Mouse (Mus musculus): ENCODE measurements around the gene Col19a1. TPM values are rescaled to one million over a fixed set of nuclear protein-coding genes. Genes with fewer than 3 reads are reported as not detected.

Gene Col19a1
- polyA plus RNA-seq (2012), result not detected in 2 replicates

GRCm38 (mm10) chr1:24587141-24587541, at the start of gene Col19a1:
Gene Col19a1, minus strand, starts transcription at chr1:24587472.
- TF ChIP-seq GATA1 (IDR thresholded peaks at IDR 0.05; ENCODE audit: low read length), result no peak

- TF ChIP-seq GATA1 (IDR thresholded peaks at IDR 0.05; ENCODE audit: low read length), result no peak
Observed at GRCm38 (mm10) chr1:24633553-24634132, 46.4 kb upstream of the Col19a1 start.

DNA sequence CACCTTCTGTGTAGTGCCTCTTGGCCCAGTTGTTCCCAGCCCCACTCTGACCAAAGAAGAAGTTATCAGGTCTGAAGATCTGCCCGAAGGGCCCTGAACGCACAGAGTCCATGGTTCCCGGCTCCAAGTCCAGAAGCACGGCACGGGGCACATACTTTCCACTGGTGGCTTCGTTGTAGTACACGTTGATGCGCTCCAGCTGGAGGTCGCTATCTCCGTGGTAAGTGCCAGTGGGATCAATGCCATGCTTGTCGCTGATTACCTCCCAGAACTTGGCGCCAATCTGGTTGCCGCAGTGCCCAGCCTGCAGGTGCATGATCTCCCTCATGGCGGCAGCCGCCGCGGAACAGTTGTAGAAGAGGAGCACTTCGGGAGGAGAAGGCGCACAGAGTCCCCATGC, 7.8 kb upstream of the Col19a1 start:
- no peak for TF ChIP-seq GATA1 (IDR thresholded peaks at IDR 0.05; ENCODE audit: low read length)

GRCm38 (mm10) chr1:24586370-24587140, 717 bp downstream of the Col19a1 start:
- no peak for TF ChIP-seq GATA1 (IDR thresholded peaks at IDR 0.05; ENCODE audit: low read length)

GRCm38 (mm10) chr1:24572602-24573001, 14.7 kb downstream of the Col19a1 start:
- no peak for TF ChIP-seq GATA1 (IDR thresholded peaks at IDR 0.05; ENCODE audit: low read length)

- no peak for TF ChIP-seq GATA1 (IDR thresholded peaks at IDR 0.05; ENCODE audit: low read length)
Observed at GRCm38 (mm10) chr1:24564113-24564512, 23.2 kb downstream of the Col19a1 start.

- TF ChIP-seq GATA1 (IDR thresholded peaks at IDR 0.05; ENCODE audit: low read length), result no peak
Observed at GRCm38 (mm10) chr1:24558005-24558404, 29.3 kb downstream of the Col19a1 start.

DNA sequence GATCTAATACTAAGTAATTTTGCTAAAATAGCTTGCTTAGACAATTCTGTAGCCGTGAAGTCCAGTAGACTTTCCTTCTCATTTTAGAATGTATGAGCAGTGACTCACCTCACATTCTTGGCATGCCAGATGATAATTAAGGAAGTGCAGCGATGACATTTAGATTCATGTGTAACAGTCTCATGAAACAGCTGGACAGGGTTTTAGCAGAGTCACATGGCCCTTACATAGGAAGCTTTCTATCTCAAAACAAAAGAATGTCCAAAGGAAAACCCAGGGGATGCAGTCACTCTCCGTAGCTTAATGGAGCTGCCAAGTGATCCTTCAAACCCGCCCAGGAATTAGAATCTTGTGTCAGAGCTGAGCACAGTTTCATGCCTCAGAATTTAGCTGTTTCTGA, 33.8 kb downstream of the Col19a1 start:
- no peak for TF ChIP-seq GATA1 (IDR thresholded peaks at IDR 0.05; ENCODE audit: low read length)

DNA sequence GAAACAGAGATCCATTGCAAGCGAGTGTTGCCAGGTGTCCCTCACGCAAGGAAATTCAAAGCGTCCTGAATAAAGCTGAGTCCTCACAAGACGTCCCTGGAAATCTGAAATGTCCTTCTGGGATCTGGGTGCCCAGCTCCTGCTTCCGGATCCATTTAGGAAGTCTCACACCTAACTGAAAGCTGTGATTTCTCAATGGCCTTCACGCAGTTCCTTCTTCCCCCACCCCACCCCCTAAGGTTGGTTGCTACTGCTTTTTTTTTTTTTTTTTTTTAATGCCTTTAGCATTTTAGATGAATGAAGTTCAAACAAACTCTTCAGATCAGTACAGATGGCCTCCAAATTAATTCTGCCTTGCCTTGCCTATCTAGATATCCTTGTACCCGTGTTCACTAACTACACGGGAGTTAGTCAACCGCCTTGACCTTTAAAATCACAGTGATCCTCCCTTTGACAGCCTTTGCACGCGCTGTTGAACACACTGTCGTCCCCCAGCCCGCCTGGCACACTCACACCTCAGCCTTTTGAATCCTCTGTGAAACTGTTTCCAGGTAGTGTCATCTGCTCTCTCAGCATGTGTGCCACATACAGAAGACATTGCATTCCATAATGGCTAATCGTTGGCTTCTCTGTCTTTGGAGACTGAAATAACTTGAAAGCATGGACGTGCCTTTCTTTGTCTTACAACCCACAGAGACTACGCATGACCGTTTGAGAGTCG, 36.6 kb downstream of the Col19a1 start:
- no peak for TF ChIP-seq GATA1 (IDR thresholded peaks at IDR 0.05; ENCODE audit: low read length)

- TF ChIP-seq GATA1 (IDR thresholded peaks at IDR 0.05; ENCODE audit: low read length), result no peak
Observed at GRCm38 (mm10) chr1:24550031-24550430, 37.2 kb downstream of the Col19a1 start.

GRCm38 (mm10) chr1:24549050-24549449, 38.2 kb downstream of the Col19a1 start:
- no peak for TF ChIP-seq GATA1 (IDR thresholded peaks at IDR 0.05; ENCODE audit: low read length)

GRCm38 (mm10) chr1:24547574-24547973, 39.7 kb downstream of the Col19a1 start:
- TF ChIP-seq GATA1 (IDR thresholded peaks at IDR 0.05; ENCODE audit: low read length), result no peak

DNA sequence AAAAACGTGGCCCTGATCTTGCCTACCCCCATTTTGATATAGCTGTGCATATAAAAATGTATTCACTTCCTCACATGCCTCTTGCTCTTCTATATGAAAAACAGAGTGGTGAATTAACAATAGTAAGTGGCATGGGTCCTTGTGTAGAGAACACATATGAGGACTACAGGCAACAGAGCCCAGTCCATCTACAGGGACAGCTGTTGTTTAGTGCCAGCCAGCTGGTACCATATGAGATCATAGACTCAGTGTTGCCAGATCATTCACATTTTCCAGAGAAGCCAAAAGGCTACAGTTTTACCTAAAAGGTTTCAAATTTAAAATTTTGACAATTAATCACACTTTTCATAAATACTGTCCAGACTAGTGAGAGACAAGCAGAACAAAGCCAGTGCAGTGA, 47.4 kb downstream of the Col19a1 start:
- TF ChIP-seq GATA1 (IDR thresholded peaks at IDR 0.05; ENCODE audit: low read length), result no peak

- no peak for TF ChIP-seq GATA1 (IDR thresholded peaks at IDR 0.05; ENCODE audit: low read length)
Observed at GRCm38 (mm10) chr1:24527194-24527593, 60.1 kb downstream of the Col19a1 start.

DNA sequence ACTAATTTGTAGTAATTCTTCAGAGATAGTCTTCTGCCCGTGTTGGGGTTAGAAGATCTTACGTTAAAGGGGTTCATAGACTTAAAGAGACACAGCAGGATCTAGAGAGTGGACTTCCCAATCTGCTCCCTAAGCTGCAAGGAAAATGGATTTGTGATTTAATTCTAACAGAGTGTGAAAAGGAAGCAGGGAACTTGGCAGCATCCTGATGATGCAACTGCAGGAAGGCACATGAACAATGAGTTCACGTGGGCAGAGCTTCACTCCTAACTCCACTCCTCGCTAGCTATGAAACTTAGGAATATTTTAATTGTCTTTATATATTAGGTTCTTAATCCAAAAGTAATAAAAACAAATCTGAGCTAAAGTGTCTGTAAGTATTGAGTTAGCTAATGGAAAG, 69.8 kb downstream of the Col19a1 start:
- TF ChIP-seq GATA1 (IDR thresholded peaks at IDR 0.05; ENCODE audit: low read length), result no peak

DNA sequence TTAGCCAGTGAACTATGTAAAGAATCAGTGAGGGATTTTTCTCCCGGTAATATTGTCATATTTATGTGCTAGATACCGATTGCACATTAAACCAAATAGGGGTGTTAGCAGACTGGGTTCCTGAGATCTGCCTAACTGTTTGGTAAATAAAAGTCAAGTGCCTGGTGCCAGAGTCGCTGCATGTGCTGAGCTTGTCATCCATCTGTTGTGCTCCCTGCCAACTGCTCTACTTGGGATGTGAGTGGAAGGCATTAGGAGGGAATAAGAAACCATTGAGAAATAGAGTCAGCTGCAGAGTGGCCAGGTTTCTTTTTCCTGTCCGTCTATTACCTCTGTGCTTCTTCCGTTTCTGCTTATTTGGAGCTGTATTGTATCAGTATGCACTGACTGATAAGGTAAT, 71.9 kb downstream of the Col19a1 start:
- no peak for TF ChIP-seq GATA1 (IDR thresholded peaks at IDR 0.05; ENCODE audit: low read length)

Data from G1E-ER4 (cell line).